Mouse (Mus musculus): ENCODE data around the gene Pigk. TPM values are rescaled to one million over a fixed set of nuclear protein-coding genes. Genes with fewer than 3 reads are reported as not detected.

Gene Pigk
- polyA plus RNA-seq, 1 experiment from 2014 or later = 42.4 TPM

DNA sequence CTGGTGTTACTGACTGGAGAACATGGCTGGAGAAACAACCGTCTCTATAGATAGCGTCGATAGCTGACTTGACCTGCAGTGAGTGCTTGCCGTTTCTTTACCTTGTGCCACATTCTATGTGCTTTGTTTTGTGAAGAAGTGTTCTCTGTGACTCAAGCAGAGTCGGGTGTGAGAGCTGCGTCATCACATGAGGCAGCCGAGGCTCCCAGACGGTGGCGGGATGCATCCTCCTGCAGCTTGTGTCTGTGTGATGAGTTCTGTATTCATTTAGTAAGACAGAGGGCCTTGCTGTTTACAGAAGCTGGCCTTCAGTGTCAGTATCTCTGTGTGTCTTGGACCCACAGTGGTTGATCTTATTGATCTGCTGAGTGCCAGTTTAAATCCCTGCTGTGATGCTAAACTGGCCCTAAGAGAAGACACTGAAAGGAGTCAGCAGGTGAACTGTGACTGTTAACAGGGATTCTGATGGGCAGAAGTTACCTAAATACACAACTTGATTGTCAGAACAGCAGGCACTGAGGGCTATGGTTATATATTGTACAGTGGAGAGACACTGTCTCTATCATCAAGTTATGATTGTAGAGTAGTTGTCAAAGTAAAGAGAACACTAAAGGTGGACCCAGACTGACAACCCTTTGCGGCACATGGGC lies 21.8 kb downstream of the Pigk start:
- Histone ChIP-seq H3K9me3 (ENCODE audit: control insufficient read depth, low read length) (no peaks in the 10 kb centered on the region), H3K4me1 (ENCODE audit: control insufficient read depth, insufficient read depth, low read length) (no peaks in the 10 kb centered on the region), H3K4me3 (ENCODE audit: low read depth, low read length) (no peak overlapping the region), H3K27me3 (ENCODE audit: control insufficient read depth, insufficient read depth, low read length) (no peaks in the 10 kb centered on the region), H3K9ac (ENCODE audit: low read length) (no peak overlapping the region), H3K36me3 (ENCODE audit: control insufficient read depth, insufficient read depth, low read length) (no peaks in the 10 kb centered on the region), H3K4me2 (ENCODE audit: low read depth) (no peak overlapping the region), H3K27ac (ENCODE audit: low read depth, low read length) (no peak overlapping the region)
- ATAC-seq (ENCODE audit: insufficient read depth, low FRiP score, low TSS enrichment) = no peak
- no peak for DNase-seq (ENCODE audit: low spot score)
- 51% methylated on average over 10 of the region's 10 CpGs for WGBS

DNA sequence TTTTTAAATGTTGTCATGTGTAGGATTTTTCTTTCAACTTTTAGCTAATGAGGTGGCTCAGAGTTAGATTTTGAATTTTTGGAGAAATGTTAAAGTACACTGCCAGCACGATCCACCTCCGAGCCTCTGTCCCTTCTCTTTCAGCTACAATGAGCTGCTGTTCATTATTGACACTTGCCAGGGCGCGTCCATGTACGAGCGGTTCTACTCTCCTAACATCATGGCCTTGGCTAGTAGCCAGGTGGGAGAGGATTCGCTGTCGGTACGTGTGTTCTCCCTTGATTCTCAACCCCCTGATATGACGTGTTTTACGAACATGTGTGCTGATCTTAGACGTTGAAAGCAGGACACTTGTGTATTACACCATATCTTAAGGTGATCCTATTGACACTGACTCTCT lies 30.4 kb downstream of the Pigk start:
- ATAC-seq (ENCODE audit: insufficient read depth, low FRiP score, low TSS enrichment) (no peak), DNase-seq (ENCODE audit: low spot score) (no peak)
- H3K27me3 ChIP-seq (ENCODE audit: control insufficient read depth, insufficient read depth, low read length) = no peaks in the 10 kb centered on the region
- H3K4me3 ChIP-seq (ENCODE audit: low read depth, low read length) = no peak overlapping the region
- no peaks in the 10 kb centered on the region for H3K4me1 ChIP-seq (ENCODE audit: control insufficient read depth, insufficient read depth, low read length)
- 95% methylated on average over 12 of the region's 12 CpGs for WGBS
- no peak overlapping the region for H3K9ac ChIP-seq (ENCODE audit: low read length)
- no peak overlapping the region for H3K4me2 ChIP-seq (ENCODE audit: low read depth)
- H3K9me3 ChIP-seq (ENCODE audit: control insufficient read depth, low read length) = no peaks in the 10 kb centered on the region
- H3K27ac ChIP-seq (ENCODE audit: low read depth, low read length) = no peak overlapping the region
- no peaks in the 10 kb centered on the region for H3K36me3 ChIP-seq (ENCODE audit: control insufficient read depth, insufficient read depth, low read length)

DNA sequence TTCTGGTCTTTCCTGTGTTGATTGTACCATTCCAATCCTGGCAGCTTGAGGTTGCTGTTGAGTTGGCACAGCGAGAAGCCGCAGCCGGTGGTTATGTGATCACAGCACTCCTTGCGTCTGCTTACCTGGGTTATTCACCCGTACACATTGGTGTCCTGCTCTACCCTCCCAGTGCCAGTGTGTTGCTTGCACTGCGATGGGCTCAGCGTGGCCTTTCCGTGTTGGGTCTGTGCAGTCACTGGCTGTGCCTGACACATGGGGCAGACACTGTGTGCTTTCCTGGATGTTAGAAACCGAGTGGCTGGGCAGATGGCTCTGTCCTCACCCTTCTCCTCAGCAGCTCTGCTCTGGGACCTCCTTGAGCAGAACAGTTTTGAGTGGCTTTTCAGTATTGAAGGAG lies 31.7 kb downstream of the Pigk start:
- ATAC-seq (ENCODE audit: insufficient read depth, low FRiP score, low TSS enrichment) (no peak), DNase-seq (ENCODE audit: low spot score) (no peak)
- no peaks in the 10 kb centered on the region for H3K4me1 ChIP-seq (ENCODE audit: control insufficient read depth, insufficient read depth, low read length)
- H3K36me3 ChIP-seq (ENCODE audit: control insufficient read depth, insufficient read depth, low read length) = no peaks in the 10 kb centered on the region
- no peak overlapping the region for H3K27ac ChIP-seq (ENCODE audit: low read depth, low read length)
- H3K4me2 ChIP-seq (ENCODE audit: low read depth) = no peak overlapping the region
- no peak overlapping the region for H3K9ac ChIP-seq (ENCODE audit: low read length)
- no peaks in the 10 kb centered on the region for H3K9me3 ChIP-seq (ENCODE audit: control insufficient read depth, low read length)
- 95% methylated on average over 9 of the region's 9 CpGs for WGBS
- no peak overlapping the region for H3K4me3 ChIP-seq (ENCODE audit: low read depth, low read length)
- H3K27me3 ChIP-seq (ENCODE audit: control insufficient read depth, insufficient read depth, low read length) = no peaks in the 10 kb centered on the region

DNA sequence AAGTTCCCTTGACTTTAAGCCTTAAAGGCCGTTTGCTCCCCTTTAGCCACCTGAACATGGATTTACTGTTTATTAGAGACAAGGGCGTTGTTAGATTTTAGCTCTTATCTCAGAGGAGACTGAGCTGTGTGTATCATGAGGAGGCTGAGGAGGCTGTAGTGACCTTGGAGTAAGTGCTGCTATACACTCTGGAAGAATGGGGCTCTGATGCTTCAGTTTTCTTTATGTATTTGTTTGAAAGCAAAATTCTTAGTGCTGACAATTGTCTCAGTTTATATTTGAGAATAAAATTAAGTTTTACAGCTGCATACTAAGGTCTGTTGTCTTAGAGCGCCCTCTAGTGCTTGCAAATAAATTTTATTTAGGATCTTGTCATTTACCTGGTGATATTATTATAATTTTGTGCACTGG lies 35.6 kb downstream of the Pigk start:
- Histone ChIP-seq H3K9me3 (ENCODE audit: control insufficient read depth, low read length) (no peaks in the 10 kb centered on the region), H3K4me1 (ENCODE audit: control insufficient read depth, insufficient read depth, low read length) (no peaks in the 10 kb centered on the region), H3K36me3 (ENCODE audit: control insufficient read depth, insufficient read depth, low read length) (no peaks in the 10 kb centered on the region), H3K27me3 (ENCODE audit: control insufficient read depth, insufficient read depth, low read length) (no peaks in the 10 kb centered on the region), H3K4me3 (ENCODE audit: low read depth, low read length) (no peak overlapping the region), H3K4me2 (ENCODE audit: low read depth) (no peak overlapping the region), H3K27ac (ENCODE audit: low read depth, low read length) (no peak overlapping the region), H3K9ac (ENCODE audit: low read length) (no peak overlapping the region)
- WGBS = 41% methylated on average over 3 of the region's 3 CpGs
- DNase-seq (ENCODE audit: low spot score) = no peak
- ATAC-seq (ENCODE audit: insufficient read depth, low FRiP score, low TSS enrichment) = no peak

DNA sequence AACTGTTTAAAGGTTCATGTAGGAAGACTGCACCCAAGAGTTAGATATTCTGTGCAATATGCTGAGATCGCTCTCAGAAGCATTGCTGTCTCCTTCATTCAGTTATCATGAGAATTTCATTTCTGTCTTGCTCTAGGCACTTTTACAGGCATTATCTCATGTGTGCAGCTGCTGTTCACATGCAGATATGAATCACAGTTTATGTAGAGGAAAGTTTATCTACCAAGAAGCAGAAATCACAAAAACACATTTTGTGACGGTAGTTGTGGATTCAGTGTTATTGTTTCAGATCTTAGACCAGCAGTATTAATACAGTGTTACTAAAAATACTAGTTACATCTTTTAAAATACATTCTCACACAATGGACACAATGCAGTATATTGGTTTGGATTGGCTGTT lies 36.0 kb downstream of the Pigk start:
- H3K9me3 ChIP-seq (ENCODE audit: control insufficient read depth, low read length) = no peaks in the 10 kb centered on the region
- no peaks in the 10 kb centered on the region for H3K27me3 ChIP-seq (ENCODE audit: control insufficient read depth, insufficient read depth, low read length)
- no peaks in the 10 kb centered on the region for H3K36me3 ChIP-seq (ENCODE audit: control insufficient read depth, insufficient read depth, low read length)
- H3K4me2 ChIP-seq (ENCODE audit: low read depth) = no peak overlapping the region
- H3K27ac ChIP-seq (ENCODE audit: low read depth, low read length) = no peak overlapping the region
- ATAC-seq (ENCODE audit: insufficient read depth, low FRiP score, low TSS enrichment) (no peak), DNase-seq (ENCODE audit: low spot score) (no peak)
- H3K4me3 ChIP-seq (ENCODE audit: low read depth, low read length) = no peak overlapping the region
- H3K9ac ChIP-seq (ENCODE audit: low read length) = no peak overlapping the region
- H3K4me1 ChIP-seq (ENCODE audit: control insufficient read depth, insufficient read depth, low read length) = no peaks in the 10 kb centered on the region
- WGBS = 79% methylated on average over 2 of the region's 2 CpGs

DNA sequence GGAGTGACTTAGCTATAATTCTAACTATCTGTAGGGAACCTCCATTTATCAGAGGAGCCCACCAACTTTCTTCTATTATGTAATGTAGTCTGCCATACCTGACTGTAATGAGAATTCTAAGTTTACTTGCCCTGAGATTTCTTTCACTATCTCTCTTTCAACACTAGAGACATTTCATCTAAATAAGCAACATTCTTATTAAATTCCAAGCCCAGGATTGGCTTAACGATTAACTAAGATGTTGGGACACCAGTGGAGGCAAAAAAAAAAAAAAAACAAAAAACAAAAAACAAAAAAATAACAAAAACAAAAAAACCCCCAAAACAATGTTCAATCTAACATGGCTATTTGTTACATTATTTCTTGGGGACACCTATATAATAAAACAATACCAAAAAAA lies 39.0 kb downstream of the Pigk start:
- DNase-seq (ENCODE audit: low spot score) (no peak), ATAC-seq (ENCODE audit: insufficient read depth, low FRiP score, low TSS enrichment) (no peak)
- Histone ChIP-seq H3K9ac (ENCODE audit: low read length) (no peak overlapping the region), H3K4me3 (ENCODE audit: low read depth, low read length) (no peak overlapping the region), H3K9me3 (ENCODE audit: control insufficient read depth, low read length) (no peaks in the 10 kb centered on the region), H3K4me2 (ENCODE audit: low read depth) (no peak overlapping the region), H3K36me3 (ENCODE audit: control insufficient read depth, insufficient read depth, low read length) (no peaks in the 10 kb centered on the region), H3K27me3 (ENCODE audit: control insufficient read depth, insufficient read depth, low read length) (no peaks in the 10 kb centered on the region), H3K27ac (ENCODE audit: low read depth, low read length) (no peak overlapping the region), H3K4me1 (ENCODE audit: control insufficient read depth, insufficient read depth, low read length) (no peaks in the 10 kb centered on the region)
- WGBS = 92% methylated on average over 1 of the region's 1 CpGs

DNA sequence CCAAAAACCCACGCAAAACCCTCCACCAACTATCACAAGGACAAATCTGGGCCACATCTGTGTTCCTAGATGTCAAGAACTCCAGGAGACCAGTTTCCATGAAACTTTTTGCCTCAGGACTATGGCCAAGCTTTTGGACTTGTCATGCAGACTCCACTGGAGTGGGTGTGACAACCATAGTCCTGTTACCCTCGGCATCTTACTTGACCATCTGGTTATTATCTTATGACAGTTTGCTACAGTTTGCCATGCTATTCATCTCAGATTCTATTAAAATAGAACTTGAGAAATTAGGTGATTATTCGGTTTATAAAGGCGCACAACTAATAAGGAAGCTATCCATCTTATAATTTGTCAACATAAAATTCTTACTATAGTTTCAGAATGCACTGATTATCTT lies 39.4 kb downstream of the Pigk start:
- no peak overlapping the region for H3K9ac ChIP-seq (ENCODE audit: low read length)
- no peaks in the 10 kb centered on the region for H3K9me3 ChIP-seq (ENCODE audit: control insufficient read depth, low read length)
- no peak overlapping the region for H3K4me3 ChIP-seq (ENCODE audit: low read depth, low read length)
- 92% methylated on average over 4 of the region's 4 CpGs for WGBS
- DNase-seq (ENCODE audit: low spot score) (no peak), ATAC-seq (ENCODE audit: insufficient read depth, low FRiP score, low TSS enrichment) (no peak)
- no peaks in the 10 kb centered on the region for H3K4me1 ChIP-seq (ENCODE audit: control insufficient read depth, insufficient read depth, low read length)
- H3K4me2 ChIP-seq (ENCODE audit: low read depth) = no peak overlapping the region
- no peaks in the 10 kb centered on the region for H3K27me3 ChIP-seq (ENCODE audit: control insufficient read depth, insufficient read depth, low read length)
- no peaks in the 10 kb centered on the region for H3K36me3 ChIP-seq (ENCODE audit: control insufficient read depth, insufficient read depth, low read length)
- H3K27ac ChIP-seq (ENCODE audit: low read depth, low read length) = no peak overlapping the region

DNA sequence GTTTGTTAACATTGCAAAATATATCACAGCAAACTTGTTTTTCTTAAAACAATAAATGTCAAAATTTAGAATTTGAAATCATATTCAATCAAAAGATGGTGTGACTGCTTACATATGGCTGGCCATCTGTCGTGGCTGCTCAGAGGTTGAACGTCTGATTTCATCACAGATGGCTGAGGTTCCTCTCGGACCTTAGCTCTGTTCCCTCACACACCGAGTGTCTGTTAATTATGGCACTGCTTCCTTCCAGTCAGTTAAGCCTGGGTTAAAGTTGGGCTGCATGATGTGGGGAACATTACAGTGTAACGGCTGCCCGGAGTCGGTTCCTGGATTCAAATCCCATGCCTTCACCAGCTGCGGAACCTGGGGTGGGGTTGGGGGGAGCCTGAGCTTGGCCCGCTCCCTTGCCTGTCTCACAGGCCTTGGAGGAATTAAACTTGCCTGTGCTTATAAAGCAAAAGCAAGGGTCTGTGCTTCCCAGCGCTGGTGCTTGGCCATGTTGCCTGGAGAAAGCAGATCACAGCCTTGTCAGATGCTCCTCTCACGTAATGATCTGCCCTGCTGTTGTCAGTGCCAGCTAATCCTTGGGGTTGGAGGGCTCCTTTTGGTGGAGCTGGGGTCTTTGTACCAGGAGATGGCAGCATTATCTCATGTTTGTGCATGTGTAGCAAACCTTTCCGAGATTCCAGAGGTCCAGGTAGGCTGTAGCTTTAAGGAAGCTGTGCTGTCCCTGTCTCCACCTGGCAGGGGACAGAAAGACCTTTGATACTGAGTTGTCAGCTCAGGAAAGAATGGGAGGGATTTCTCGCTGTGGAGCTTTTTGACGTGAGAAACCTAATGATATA lies 40.2 kb downstream of the Pigk start:
- Histone ChIP-seq H3K36me3 (ENCODE audit: control insufficient read depth, insufficient read depth, low read length) (no peaks in the 10 kb centered on the region), H3K9me3 (ENCODE audit: control insufficient read depth, low read length) (no peaks in the 10 kb centered on the region), H3K4me1 (ENCODE audit: control insufficient read depth, insufficient read depth, low read length) (no peaks in the 10 kb centered on the region; the same call in 1 of the 2 replicates), H3K27ac (ENCODE audit: low read depth, low read length) (no peak overlapping the region), H3K4me3 (ENCODE audit: low read depth, low read length) (no peak overlapping the region), H3K9ac (ENCODE audit: low read length) (no peak overlapping the region), H3K4me2 (ENCODE audit: low read depth) (no peak overlapping the region), H3K27me3 (ENCODE audit: control insufficient read depth, insufficient read depth, low read length) (no peaks in the 10 kb centered on the region)
- DNase-seq (ENCODE audit: low spot score) (no peak), ATAC-seq (ENCODE audit: insufficient read depth, low FRiP score, low TSS enrichment) (no peak)
- 82% methylated on average over 14 of the region's 14 CpGs for WGBS

DNA sequence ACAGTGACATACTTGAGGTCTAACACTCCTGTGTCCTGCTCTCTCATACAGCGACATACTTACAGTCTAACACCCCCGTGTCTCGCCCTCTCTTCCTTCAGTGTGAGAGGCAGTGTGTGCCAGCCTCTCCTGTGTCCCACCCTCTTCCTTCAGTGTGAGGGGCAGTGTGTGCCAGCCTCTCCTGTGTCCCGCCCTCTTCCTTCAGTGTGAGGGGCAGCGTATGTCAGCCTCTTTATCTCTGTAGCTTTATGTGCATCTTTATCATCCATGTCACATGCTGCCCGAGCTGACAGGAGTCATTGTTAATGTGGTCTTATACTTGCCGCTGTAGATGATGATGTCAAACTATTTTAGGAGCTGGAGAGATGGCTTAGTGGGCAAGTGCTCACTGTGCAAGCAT lies 41.6 kb downstream of the Pigk start:
- no peak overlapping the region for H3K27ac ChIP-seq (ENCODE audit: low read depth, low read length)
- H3K27me3 ChIP-seq (ENCODE audit: control insufficient read depth, insufficient read depth, low read length) = no peaks in the 10 kb centered on the region
- no peaks in the 10 kb centered on the region; the same call in 1 of the 2 replicates for H3K4me1 ChIP-seq (ENCODE audit: control insufficient read depth, insufficient read depth, low read length)
- 86% methylated on average over 7 of the region's 7 CpGs for WGBS
- H3K4me2 ChIP-seq (ENCODE audit: low read depth) = no peak overlapping the region
- no peaks in the 10 kb centered on the region for H3K36me3 ChIP-seq (ENCODE audit: control insufficient read depth, insufficient read depth, low read length)
- DNase-seq (ENCODE audit: low spot score) (no peak), ATAC-seq (ENCODE audit: insufficient read depth, low FRiP score, low TSS enrichment) (no peak)
- no peak overlapping the region for H3K9ac ChIP-seq (ENCODE audit: low read length)
- H3K4me3 ChIP-seq (ENCODE audit: low read depth, low read length) = no peak overlapping the region
- no peaks in the 10 kb centered on the region for H3K9me3 ChIP-seq (ENCODE audit: control insufficient read depth, low read length)

Measured in neural tube, embryonic 11.5 days (tissue).